In genomic region chr12:109745731-109746484, GRCm38 (mm10) we compare ENCODE assay signal across 10 mouse cellular contexts.
DNase-seq lines count a peak whose midpoint lies in the region; ATAC-seq lines count a peak whose summit lies in the region.
"Had no signal": no experiment of that assay in that cellular context is flagged by ENCODE, and none has a peak within 500 bp of the region (broad histone marks: within the 10 kb centered on the region; RNA-seq: fewer than 3 reads in every experiment).

No protein-coding gene starts in this region.

- H3K4me1 ChIP-seq in embryonic facial prominence, embryonic 12.5 days, result peaks cover 40% of the 10 kb centered on the region
- H3K4me1 ChIP-seq in midbrain, embryonic 14.5 days (ENCODE audit: control insufficient read depth, insufficient read depth, low read length), result peaks cover 40% of the 10 kb centered on the region

- peak overlapping the region; percentile 52 for H3K27ac ChIP-seq in embryonic facial prominence, embryonic 12.5 days
- peak overlapping the region; percentile 78 for H3K27ac ChIP-seq in midbrain, embryonic 14.5 days (replicated peaks; ENCODE audit: low read depth, low read length)

- DNase-seq in layer of hippocampus, postnatal 10 days (ENCODE audit: low spot score in 2 of 2), result peak; percentile 4 to 19
- DNase-seq in layer of hippocampus, postnatal 36 days, result no peak
- peak; percentile 36 for DNase-seq in forelimb bud, embryonic 11.5 days (ENCODE audit: low read depth, low spot score)
- DNase-seq in midbrain, embryonic 14.5 days, result peak; percentile 81
- no peak for DNase-seq in testis, postnatal 14 days (ENCODE audit: low spot score)
- no peak for DNase-seq in gastrocnemius, postnatal 25 days
- no peak for DNase-seq in heart, postnatal 4 days
- DNase-seq: lung, adult 2 months; thymus, postnatal 36 days had no signal

- H3K9ac ChIP-seq in embryonic facial prominence, embryonic 12.5 days, result no peak overlapping the region
- H3K9ac ChIP-seq in midbrain, embryonic 14.5 days (replicated peaks; ENCODE audit: low read length), result no peak overlapping the region; the same call in 1 of the 2 replicates

- H3K4me3 ChIP-seq in embryonic facial prominence, embryonic 12.5 days, result no peak overlapping the region
- H3K4me3 ChIP-seq in midbrain, embryonic 14.5 days (replicated peaks; ENCODE audit: low read depth, low read length), result no peak overlapping the region

- H3K36me3 ChIP-seq in embryonic facial prominence, embryonic 12.5 days, result peaks cover 32% of the 10 kb centered on the region
- H3K36me3 ChIP-seq in midbrain, embryonic 14.5 days (ENCODE audit: control insufficient read depth, insufficient read depth, low read length), result peaks cover 33% of the 10 kb centered on the region

- no peak overlapping the region for H3K4me2 ChIP-seq in embryonic facial prominence, embryonic 12.5 days (replicated peaks)
- peak overlapping the region; percentile 8; the same call in 1 of the 2 replicates for H3K4me2 ChIP-seq in midbrain, embryonic 14.5 days (ENCODE audit: low read length)

- no peaks in the 10 kb centered on the region for H3K9me3 ChIP-seq in embryonic facial prominence, embryonic 12.5 days
- H3K9me3 ChIP-seq in midbrain, embryonic 14.5 days (ENCODE audit: control insufficient read depth, low read length), result no peaks in the 10 kb centered on the region

- WGBS in embryonic facial prominence, embryonic 12.5 days, result 43% methylated on average over 15 of the region's 15 CpGs
- WGBS in midbrain, embryonic 14.5 days, result 12% methylated on average over 15 of the region's 15 CpGs

- H3K27me3 ChIP-seq in embryonic facial prominence, embryonic 12.5 days, result no peaks in the 10 kb centered on the region
- H3K27me3 ChIP-seq in midbrain, embryonic 14.5 days (ENCODE audit: control insufficient read depth, insufficient read depth, low read length), result no peaks in the 10 kb centered on the region

- ATAC-seq in embryonic facial prominence, embryonic 12.5 days (ENCODE audit: insufficient number of reproducible peaks, insufficient read depth, low FRiP score, low TSS enrichment), result no peak
- ATAC-seq in midbrain, embryonic 14.5 days (ENCODE audit: low FRiP score, low TSS enrichment), result peak; percentile 61

Comparison
In these comparisons a context has a peak if more than half of its experiments do, and no peak if none do; other contexts are left out.
1. DNase-seq: peak in layer of hippocampus, postnatal 10 days (2 of 2), forelimb bud, embryonic 11.5 days (single experiment) and midbrain, embryonic 14.5 days (single experiment); none in layer of hippocampus, postnatal 36 days (0 of 2), testis, postnatal 14 days (single experiment), gastrocnemius, postnatal 25 days (single experiment) and heart, postnatal 4 days (single experiment).